8 mouse cellular contexts compared by ENCODE assay signal in genomic region chr10:122447861-122448716, GRCm38 (mm10). TPM values are rescaled to one million over a fixed set of nuclear protein-coding genes. Genes with fewer than 3 reads are reported as not detected.
DNase-seq lines count a peak whose midpoint lies in the region; ATAC-seq lines count a peak whose summit lies in the region.

Avpr1a (plus strand) TSS chr10:122448499.

- DNase-seq in kidney, adult 9 months = no peak
- peak; percentile 15 for DNase-seq in embryo, embryonic 10 days (ENCODE audit: low spot score)
- peak; percentile 36 for DNase-seq in retina, postnatal 1 day
- DNase-seq in right cerebral cortex, postnatal 36 days (ENCODE audit: low spot score in 2 of 2) = no peak
- no peak for DNase-seq in urinary bladder, postnatal 10 days (ENCODE audit: low spot score)

- ATAC-seq in kidney, embryonic 15.5 days (replicated peaks; ENCODE audit: low FRiP score) = peak; percentile 61
- ATAC-seq in heart, embryonic 15.5 days (replicated peaks; ENCODE audit: insufficient number of reproducible peaks, insufficient read depth, low FRiP score, low read depth) = no peak
- no peak for ATAC-seq in limb, embryonic 15.5 days (ENCODE audit: insufficient number of reproducible peaks, low FRiP score, low TSS enrichment, low read depth)

- peak within 1 kb of the TSS; percentile 52 for H3K4me3 ChIP-seq in kidney, embryonic 15.5 days (replicated peaks)
- H3K4me3 ChIP-seq in heart, embryonic 15.5 days = peak within 1 kb of the TSS; percentile 56
- peak within 1 kb of the TSS; percentile 51 for H3K4me3 ChIP-seq in limb, embryonic 15.5 days

- peak within 1 kb of the TSS; percentile 95 for H3K4me2 ChIP-seq in kidney, embryonic 15.5 days
- peak within 1 kb of the TSS; percentile 96 for H3K4me2 ChIP-seq in heart, embryonic 15.5 days
- H3K4me2 ChIP-seq in limb, embryonic 15.5 days = peak within 1 kb of the TSS; percentile 92

- no peaks in the 10 kb centered on the region for H3K9me3 ChIP-seq in kidney, embryonic 15.5 days (replicated peaks)
- no peaks in the 10 kb centered on the region for H3K9me3 ChIP-seq in heart, embryonic 15.5 days (replicated peaks)
- no peaks in the 10 kb centered on the region for H3K9me3 ChIP-seq in limb, embryonic 15.5 days

- peak within 1 kb of the TSS; percentile 39 for H3K9ac ChIP-seq in kidney, embryonic 15.5 days
- H3K9ac ChIP-seq in heart, embryonic 15.5 days = peak within 1 kb of the TSS; percentile 31; the same call in 1 of the 2 replicates
- peak within 1 kb of the TSS; percentile 31 for H3K9ac ChIP-seq in limb, embryonic 15.5 days

- WGBS in kidney, embryonic 15.5 days = 3% methylated on average over 34 of the region's 34 CpGs
- 9% methylated on average over 34 of the region's 34 CpGs for WGBS in heart, embryonic 15.5 days
- 4% methylated on average over 34 of the region's 34 CpGs for WGBS in limb, embryonic 15.5 days

- peaks cover 45% of the 10 kb centered on the region for H3K27me3 ChIP-seq in kidney, embryonic 15.5 days
- peaks cover 39% of the 10 kb centered on the region for H3K27me3 ChIP-seq in heart, embryonic 15.5 days
- peaks cover 33% of the 10 kb centered on the region for H3K27me3 ChIP-seq in limb, embryonic 15.5 days

- H3K36me3 ChIP-seq in kidney, embryonic 15.5 days = no peaks in the 10 kb centered on the region
- H3K36me3 ChIP-seq in heart, embryonic 15.5 days = no peaks in the 10 kb centered on the region
- no peaks in the 10 kb centered on the region for H3K36me3 ChIP-seq in limb, embryonic 15.5 days

- H3K27ac ChIP-seq in kidney, embryonic 15.5 days = no peak within 1 kb of the TSS
- no peak within 1 kb of the TSS for H3K27ac ChIP-seq in heart, embryonic 15.5 days
- H3K27ac ChIP-seq in limb, embryonic 15.5 days = no peak within 1 kb of the TSS

- H3K4me1 ChIP-seq in kidney, embryonic 15.5 days = peaks cover 21% of the 10 kb centered on the region
- H3K4me1 ChIP-seq in heart, embryonic 15.5 days (replicated peaks) = peaks cover 18% of the 10 kb centered on the region
- H3K4me1 ChIP-seq in limb, embryonic 15.5 days = peaks cover 17% of the 10 kb centered on the region

RNA-seq across cellular contexts. Expression of gene Avpr1a, which starts in this region (rescaled TPM):
- 3.0 and 3.8 TPM in 2 replicates for polyA plus RNA-seq in kidney, embryonic 15.5 days (2015; fragmentation: Nextera tagmentation; extraction: Ambion mirVana)
- 0.35 and 0.58 TPM in 2 replicates for polyA plus RNA-seq in heart, embryonic 15.5 days (2015; fragmentation: Nextera tagmentation; extraction: Ambion mirVana)
- polyA plus RNA-seq in limb, embryonic 15.5 days (2015; fragmentation: Nextera tagmentation; extraction: Ambion mirVana) = 4.7 and 6.3 TPM in 2 replicates

Comparison
In these comparisons a context has a peak if more than half of its experiments do, and no peak if none do; other contexts are left out.
1. DNase-seq: peak in embryo, embryonic 10 days (single experiment) and retina, postnatal 1 day (single experiment); none in kidney, adult 9 months (single experiment), right cerebral cortex, postnatal 36 days (0 of 2) and urinary bladder, postnatal 10 days (single experiment).
2. Peak in every context shown above with its lines, with median percentiles within 50 percentile points of each other: H3K4me2 ChIP-seq, H3K4me3 ChIP-seq and H3K9ac ChIP-seq.